Mouse (Mus musculus): ENCODE results near the gene Fbxl18.
A peak's percentile ranks its signal among the peaks of the same experiment; 100 is the strongest.
"Not testable (repeated sequence)": the region's sequence is repeated elsewhere in the genome, so short reads cannot be mapped to it uniquely, and the experiment has no call there.

Fbxl18 gene

DNA sequence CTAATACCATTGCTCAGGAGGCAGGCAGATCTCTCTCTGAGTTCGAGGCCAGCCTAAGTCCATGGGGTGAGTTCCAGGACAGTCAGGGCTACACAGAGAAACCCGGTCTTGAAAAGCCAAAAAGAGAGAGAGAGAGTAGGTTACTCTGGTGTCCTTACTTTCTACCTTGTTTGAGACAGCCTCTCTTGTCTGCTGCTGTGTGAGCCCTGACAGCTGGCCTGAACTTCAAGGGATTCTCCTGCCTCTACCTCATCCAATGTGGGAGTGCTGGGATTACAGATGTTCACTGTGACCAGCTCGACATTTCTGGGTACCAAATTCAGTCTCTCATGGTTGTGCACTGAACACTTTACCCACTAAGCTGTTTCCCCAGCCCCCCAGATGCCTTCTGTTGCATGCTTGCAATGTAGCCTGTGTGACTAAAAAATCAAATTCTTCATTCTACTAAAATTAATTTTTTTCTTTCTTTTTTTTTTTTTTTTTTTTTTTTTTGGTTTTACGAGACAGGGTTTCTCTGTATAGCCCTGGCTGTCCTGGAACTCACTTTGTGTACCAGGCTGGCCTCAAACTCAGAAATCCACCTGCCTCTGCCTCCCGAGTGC lies 4.8 kb upstream of the Fbxl18 start:
- no peak for DNase-seq (ENCODE audit: low spot score in 2 of 2)

DNA sequence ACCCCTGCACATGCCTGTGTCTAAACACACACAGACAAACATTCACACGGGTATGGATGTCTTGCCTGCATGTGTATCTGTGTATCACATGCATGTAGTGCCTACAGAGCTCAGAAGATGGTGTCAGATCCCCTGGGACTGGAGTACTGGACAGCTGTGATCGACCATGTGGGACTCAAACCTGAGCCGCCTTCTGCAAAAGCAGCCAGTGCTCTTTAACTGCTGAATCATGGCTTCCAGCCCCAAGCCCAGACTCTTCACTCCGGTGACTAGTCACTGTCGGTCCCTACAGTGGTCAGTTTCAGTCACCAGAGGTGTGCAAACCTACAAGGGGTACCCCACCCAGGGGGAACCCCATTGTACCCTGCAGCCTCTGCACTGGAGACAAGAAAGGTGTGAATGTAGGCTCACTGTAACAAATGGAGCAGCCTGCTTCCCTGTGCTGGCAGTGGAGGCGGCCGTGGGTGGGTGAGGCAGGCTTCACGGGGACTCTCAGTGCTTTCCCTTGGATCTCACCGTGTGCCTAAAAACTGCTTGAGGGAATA lies 3.9 kb upstream of the Fbxl18 start:
- peak; percentile 80 to 82 for DNase-seq (ENCODE audit: low spot score in 2 of 2)

DNA sequence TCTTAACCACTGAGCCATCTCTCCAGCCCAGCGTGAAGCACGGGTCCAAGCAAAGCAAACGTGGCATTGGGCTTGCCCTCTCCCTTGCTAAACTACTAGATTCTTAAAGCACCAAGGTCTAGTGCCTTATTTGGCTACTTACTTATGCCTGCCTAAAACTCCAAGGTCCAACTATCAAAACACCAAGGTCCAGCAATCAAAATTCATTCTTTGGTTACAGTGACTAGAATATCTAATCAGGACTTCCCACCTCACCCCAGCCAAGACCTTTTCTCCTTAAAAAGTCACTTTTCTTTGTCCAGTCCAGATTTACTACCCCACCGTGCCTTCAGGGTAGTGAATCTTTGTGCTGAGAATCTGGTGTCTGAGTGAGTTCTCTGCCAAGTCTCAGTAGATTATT lies 3.1 kb upstream of the Fbxl18 start:
- no peak for DNase-seq (ENCODE audit: low spot score in 2 of 2)

DNA sequence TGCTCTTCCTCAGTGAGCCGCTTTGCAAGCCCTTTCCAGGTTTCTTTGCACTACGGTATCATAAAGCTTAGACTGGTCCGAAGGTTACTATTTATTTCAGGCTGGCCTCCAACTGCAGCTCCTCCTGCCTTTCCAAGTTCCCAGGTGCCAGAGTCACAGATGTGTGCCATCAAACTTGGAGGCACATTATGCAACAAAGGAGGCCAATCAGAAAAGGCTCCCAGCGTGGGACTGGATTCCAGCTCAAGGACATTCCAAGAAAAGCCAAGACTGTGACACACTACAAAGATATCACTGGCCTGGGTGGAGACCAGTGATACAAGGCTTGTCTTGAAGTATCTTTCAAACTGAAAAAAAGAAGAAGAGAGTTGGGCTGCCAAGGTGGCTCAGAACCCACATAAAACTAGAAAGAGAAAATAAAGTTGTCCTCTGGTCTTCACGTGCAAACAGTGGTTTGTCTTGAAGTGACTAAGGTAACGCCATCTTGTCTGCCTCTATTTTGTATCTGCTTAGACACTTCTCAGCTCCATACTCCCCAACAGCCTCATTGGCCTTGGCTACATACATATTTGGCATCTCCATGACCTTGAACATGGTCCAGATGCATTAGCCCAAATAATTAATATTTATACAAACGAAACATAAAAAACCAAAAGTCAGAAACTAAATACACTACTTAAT lies 2.5 kb upstream of the Fbxl18 start:
- no peak for DNase-seq (ENCODE audit: low spot score in 2 of 2)

DNA sequence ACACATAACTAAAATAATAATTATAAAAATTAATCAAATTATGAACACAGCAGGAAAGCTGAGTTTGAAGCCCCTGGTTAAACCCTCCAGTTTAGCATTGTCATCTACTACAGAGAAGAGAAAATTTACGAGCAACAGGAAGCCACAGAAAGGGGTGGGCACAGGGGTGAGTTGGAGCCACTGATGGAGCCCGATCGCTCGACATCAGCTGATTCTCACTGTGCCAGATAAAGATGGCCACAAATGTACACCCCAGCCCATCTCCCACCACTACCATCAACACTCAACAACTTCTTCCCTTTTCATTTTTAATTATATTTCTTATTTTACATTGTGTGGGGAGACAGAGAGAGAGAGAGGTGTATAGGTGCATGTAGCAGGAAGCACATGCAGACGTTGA lies 1.5 kb upstream of the Fbxl18 start:
- DNase-seq (ENCODE audit: low spot score in 2 of 2), result no peak

DNA sequence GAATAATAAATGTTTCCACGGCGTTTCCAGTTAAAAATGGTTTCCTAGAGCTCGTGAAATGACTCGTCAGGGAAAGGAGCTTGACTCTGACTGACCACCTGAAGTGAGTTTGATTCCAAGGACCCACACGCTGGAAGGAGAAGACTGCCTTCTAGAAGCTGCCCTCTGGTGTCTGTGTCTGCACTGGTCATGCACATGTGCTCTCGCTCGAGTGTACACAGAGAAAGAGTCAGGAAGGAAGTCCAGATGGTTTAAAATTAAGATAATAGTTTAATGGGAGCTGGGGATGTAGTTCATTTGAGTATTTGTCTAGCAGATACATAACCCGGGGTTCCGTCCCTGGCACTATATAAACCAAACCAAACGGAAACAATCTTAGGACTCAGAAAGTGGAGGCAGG lies 971 bp upstream of the Fbxl18 start:
- no peak for DNase-seq (ENCODE audit: low spot score in 2 of 2)

DNA sequence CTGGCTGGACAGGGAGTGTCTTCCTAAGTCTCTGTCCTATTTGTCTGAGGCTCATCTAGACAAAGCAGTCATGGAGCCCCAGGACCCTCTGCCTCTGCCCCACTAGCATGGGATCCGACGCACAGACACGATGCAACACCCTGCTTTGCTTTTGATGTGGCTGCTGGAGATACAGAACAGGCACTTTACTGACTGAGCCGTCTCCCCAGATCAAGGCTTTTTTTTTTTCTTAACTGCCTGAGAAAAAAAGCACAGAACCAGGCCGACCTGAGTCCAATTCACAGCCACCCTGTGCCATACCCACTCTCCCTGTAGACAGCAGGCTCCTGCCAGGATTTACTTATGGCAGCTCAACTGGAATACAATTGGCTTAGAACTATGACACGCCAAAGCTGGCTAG lies 3.8 kb downstream of the Fbxl18 start:
- DNase-seq (ENCODE audit: low spot score in 2 of 2), result no peak

DNA sequence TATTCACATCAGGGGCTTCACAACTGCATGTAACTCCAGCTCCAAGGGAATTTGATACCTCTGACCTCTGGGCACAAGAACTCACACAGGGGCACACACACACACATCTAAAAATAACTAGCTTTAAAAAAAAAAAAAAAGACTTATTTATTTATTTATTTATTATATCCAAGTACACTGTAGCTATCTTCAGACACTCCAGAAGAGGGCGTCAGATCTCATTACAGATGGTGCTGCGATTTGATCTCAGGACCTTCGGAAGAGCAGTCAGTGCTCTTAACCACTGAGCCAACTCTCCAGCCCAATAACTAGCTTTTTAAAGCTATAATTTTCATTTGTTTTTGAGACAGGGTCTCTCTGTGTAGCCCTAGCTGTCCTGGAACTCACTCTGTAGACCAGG lies 7.7 kb downstream of the Fbxl18 start:
- not testable (repeated sequence) for DNase-seq (ENCODE audit: low spot score in 2 of 2)

DNA sequence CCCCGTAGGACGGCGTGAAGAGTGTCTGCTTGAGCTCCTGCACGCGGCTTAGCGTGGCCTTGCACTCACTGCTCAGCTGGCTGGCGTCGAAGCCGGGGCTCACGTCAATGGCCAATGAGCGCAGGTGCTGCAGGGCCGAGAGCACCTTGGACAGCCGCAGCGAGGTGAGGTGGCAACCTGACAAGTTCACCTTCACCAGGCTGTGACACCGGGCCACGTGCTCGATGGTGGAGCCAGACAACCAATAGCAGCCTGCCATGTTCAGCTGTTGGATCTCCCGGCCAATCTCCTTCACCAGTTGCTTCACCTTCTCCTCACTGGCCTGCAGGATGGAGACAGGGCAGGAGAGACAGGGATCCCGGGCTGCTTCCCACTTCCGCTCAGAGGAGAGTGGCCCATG lies 8.5 kb downstream of the Fbxl18 start:
- no peak for DNase-seq (ENCODE audit: low spot score in 2 of 2)

DNA sequence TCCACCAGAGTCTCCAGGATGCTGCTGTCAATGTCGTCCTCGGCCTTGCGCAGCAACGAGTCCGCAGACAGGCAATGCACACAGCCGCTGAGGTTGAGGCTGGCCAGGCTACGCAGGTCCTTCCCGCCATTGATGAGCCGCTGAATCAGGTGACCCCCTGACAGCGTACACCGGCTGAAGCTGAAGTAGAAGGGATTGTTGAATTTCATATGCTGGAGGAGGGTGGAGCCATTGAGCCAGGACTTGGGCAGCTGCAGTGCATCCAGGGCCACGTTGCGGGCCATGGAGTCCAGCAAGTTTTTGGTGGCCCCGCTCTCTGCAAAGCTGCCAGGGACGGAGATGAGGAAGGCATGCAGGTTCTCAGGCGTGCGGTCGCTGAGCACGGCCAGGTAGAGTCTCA lies 9.0 kb downstream of the Fbxl18 start:
- no peak for DNase-seq (ENCODE audit: low spot score in 2 of 2)

DNA sequence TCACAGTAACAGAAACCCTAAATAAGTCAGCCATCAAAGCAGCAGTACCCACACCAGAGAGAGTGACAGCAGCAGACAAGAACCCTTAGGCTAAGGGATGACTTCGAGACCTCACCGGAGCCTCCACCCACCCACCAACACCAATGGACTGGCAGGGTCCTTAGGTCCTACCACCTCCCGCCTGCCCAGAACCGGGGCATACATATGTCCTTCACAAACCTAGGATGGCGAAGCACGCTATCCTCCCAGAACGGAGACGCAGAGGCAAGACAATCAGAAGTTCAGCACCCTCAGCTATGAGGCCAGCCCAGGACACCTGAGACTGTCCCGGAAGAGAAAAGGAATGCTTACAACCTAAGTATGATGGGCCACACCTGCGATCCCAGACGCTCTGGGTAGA lies 12.8 kb downstream of the Fbxl18 start:
- no peak for DNase-seq (ENCODE audit: low spot score in 2 of 2)

DNA sequence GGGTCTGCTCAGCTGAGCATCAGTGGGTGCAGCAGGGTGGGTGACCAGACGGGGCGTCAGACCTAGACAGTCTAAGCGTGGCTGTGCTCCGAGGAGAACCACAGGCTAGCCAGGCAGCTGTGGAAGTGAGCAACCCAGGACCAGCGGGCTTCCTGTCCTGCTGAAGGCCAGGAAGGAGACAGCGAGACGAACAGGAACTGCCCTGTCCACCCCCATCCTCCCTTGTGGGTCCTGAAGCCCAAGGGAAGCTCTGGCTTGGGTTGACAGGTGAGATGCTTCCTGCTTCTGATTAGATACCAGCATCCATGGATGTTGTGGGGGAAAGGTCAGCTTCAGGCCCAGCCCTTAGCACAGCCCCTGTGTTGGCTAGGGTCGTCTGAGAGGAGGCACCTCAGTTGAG lies 13.3 kb downstream of the Fbxl18 start:
- no peak for DNase-seq (ENCODE audit: low spot score in 2 of 2)

DNA sequence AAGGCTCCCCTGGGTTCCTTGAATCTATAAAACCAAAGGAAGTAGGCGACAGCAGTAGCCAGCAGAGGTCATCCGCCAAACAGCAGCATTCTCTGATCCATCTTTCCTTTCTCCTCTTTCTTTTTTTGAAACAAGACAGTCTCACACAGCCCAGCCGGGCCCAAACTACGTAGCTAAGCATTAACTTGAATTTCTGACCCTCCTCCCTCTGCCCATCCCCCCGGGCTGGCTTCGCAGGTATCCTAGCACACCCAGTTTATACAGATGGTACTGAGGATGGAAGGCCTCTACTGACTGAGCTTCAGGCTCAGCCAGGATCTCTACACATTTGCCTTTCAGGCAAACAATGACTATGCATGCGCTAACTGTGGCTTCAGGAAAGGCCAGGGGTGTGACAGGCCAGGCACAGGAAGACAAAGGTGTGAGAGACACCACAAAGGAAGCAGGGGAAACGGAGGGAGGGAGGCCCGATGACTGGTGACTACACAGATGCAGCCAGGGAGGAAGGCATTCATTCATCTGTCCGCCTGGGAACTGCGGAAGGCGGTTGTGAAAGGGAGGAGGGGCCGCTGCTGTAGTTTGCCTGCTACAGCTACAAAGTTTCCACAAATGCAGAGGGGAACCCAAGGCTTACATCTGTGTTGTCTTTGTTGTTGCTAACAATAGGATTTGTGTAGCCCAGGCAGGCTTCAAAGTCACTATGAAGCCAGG lies 14.3 kb downstream of the Fbxl18 start:
- no peak for DNase-seq (ENCODE audit: low spot score in 2 of 2)

DNA sequence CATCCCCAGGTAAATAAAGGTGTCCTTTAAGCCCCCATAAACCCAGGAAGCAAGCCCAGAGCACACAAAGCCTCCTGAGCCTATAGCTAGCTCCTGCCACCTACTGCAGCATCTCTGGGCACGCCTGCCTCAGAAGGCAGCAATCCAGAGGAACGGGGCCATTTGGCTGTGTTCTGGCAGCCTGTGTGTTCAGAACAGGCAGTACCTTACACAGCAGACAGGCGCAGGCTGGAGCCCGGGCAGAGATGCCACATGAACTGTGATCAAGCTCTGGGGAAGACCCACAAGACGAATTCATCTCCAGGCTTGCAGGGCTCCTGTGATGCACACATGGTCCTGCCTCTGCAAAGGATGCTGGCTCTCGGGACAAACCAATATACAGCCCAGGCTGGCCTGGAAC lies 15.0 kb downstream of the Fbxl18 start:
- peak; percentile 47 to 60 for DNase-seq (ENCODE audit: low spot score in 2 of 2)

DNA sequence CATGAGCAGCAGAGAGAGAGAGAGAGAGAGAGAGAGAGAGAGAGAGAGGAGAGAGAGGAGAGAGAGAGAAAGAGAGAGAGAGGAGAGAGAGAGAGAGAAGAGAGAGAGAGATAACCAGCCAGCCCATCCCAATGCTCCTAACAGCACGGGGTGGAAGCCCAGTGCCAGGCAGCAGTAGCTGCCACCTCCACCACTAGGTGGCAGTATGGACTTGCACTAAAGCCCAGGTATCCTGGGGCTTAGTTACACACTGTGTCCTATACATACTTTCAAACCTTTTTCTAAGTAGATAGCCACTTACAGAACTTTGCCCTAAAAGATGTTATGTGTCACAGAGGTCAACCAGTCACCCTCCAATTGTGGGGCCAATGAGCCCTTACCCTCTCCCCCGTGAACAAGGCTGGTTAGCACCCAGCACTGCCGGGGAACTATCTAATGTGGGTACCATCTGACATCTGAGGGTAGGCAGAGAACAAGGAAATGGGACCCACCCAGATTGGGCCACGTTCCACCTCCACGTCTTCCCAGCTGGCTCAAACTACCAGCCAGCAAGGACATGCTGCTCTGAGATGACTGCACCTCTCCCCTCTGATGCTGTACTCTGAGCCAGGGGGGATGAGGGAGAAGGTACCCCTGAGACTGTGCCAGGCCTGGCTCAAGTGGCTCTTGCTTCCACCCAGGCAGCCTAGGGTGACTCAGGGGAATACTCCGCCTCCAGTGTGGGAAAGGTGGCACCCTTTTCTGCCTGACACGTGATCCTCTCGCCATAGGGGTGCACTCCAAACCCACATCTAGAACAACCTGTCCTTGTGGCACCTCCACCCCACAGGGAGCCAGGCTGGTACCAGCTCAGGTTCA lies 15.7 kb downstream of the Fbxl18 start:
- peak; percentile 84 to 88 for DNase-seq (ENCODE audit: low spot score in 2 of 2)

DNA sequence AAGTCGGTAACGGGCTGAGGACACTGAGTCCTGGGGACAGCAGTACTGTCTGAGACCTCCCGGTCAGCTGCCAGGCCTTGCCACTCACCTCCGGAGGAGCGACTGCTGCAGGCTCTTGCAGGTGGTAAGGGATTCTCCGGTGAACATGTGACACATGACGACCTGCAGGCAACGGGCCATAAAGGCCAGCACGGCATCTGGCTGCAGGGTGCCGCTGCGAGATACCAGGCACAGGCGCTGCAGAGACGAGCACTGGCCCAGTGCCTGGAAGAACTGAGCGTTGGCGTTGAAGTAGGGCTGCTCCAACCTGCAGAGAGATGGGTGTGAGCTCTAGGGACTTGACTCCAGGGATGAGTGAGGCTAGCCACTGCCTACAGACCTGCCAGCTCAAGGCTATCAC lies 16.7 kb downstream of the Fbxl18 start:
- DNase-seq (ENCODE audit: low spot score in 2 of 2), result peak; percentile 59 to 73

DNA sequence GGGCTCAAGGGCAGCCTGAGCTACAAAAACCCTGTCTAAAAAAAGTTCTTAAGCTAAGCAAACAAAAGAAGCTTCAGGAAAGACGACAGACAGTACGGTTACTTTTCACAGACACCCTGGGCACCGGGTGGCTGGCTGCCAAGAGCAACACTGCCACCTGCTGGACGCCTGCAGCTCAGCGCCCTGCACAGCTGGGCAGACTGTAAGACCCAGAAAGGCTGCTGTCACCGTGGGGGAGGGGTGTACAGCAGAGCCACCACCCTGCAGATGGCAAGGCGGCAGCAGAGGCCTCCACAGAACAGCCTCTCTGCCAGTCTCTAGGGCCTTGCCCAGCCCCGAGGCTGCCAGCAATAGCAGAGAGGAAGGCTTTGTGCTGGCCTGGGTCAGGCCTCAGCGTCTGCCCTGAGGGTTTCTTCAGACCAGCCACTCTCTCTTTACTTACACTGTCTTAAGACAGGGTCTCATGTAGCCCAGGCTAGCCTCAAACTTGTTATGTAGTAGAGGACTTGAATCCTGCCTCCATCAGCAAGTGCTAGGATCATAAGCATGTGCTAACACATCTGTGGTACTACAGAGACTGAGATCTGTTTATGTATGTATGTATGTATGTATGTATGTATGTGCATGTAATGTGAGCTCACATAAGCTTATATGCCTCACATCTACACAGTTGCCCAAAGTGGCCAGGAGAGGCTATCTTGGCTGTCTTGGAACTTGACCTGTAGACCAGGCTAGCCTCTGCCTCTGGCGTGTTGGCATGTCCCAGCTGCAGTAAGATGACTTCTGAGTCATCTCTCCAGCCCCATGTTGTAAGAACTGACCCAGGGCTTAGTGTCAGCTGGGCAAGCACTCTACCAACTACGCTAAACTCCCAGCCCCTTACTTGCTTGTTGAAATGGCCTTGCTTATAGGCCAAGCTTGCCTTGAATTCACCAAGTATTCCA lies 17.6 kb downstream of the Fbxl18 start:
- DNase-seq (ENCODE audit: low spot score in 2 of 2), result peak; percentile 90 to 91

DNA sequence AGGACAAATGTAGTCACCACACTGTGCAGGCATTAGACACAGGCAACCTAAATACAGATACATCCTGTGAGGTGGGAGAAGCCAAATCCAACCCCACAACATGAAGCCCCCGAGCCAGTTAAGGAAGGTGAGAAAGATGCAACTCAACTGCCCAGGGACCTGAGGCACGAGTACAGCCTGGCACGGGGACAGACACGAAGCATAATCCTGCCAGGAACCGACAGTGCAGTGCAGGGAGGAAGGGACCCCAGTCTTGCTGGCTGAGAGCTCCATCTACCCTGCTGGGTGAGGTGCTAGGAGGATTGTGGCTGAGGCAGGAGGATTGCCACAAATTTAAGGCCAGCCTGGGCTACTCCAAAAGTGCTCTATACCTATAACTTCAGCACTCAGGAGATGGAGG lies 18.3 kb downstream of the Fbxl18 start:
- no peak for DNase-seq (ENCODE audit: low spot score in 2 of 2)

DNA sequence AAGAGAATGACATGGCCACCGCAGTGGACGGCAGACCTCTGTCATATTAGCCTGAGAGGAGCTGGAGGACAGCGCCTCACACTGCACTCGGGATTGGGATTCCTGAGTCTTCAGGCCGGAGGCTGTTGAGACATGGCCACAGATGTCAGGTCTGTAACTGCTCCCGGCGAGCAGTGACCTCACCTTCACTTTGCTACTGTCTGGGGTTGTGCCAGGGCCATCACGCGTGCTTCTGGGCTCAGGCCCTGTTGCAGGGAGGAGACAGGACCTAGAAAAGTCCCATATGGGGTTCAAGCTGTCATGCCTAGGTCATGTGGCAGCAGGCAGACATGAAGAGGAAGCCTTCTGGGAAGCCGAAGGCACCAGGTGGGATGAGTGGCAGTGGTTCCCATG lies 19.7 kb downstream of the Fbxl18 start:
- no peak for DNase-seq (ENCODE audit: low spot score in 2 of 2)

DNA sequence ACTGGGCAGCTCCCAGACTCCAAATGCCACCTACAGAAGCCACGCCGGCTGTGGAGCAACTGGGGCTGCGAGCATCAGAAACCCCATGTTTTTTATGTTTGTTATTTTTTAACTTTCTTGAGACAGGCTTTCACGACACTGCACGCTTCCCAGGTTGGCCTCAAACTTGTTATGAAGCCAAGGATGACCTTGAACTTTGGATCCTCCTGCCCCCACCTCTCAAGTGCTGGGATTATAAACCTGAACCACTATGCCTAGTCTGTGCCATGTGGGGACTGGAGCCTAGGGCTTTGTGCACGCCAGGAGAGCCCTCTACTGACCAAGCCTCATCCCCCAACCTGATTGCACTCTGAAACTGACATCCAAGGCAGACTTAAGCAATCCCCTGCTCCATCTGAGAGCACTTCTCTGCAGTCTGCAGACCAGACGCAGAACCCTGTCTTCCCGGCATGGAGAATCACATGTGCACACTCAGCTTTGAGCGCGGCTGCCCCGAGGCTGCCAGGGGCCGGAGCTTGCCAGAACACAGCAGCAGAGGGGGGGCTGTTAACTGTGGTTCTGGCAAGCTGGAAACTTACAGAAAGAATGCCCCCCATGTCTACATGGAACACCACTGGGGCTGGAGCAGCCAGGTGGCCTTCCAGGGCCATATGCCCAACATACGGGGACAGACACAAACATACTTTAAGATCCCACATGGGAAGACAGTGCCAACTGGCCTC lies 20.3 kb downstream of the Fbxl18 start:
- no peak for DNase-seq (ENCODE audit: low spot score in 2 of 2)
